Mouse (Mus musculus) hindbrain, embryonic 14.5 days (tissue): Measurements from ENCODE around the gene Prdm13. TPM values are rescaled to one million over a fixed set of nuclear protein-coding genes. Genes with fewer than 3 reads are reported as not detected.

Experiments used
- ATAC-seq: fragments of 200-750 bp; cut with Nextera tagmentation; 2 replicates; pipeline ENCODE4 v1.8.0; 2017; ENCODE audit warnings: moderate number of reproducible peaks, mild to moderate bottlenecking, moderate TSS enrichment, moderate library complexity; ENCODE audit not compliant: low FRiP score
- DNase-seq: peaks from one replicate; pipeline ENCODE4 v3.0.0-alpha.2; 2015; ENCODE audit warnings: low spot score
- H3K27ac ChIP-seq: fragments of 300-500 bp; sonication (generic); 2 replicates; pipeline ENCODE4 v1.5.1; 2014; ENCODE audit warnings: mild to moderate bottlenecking, moderate library complexity
- H3K27me3 ChIP-seq: fragments of 300-500 bp; sonication (generic); 2 replicates; pipeline ENCODE4 v1.6.1; 2014; ENCODE audit warnings: mild to moderate bottlenecking, low read length, mixed read lengths; ENCODE audit not compliant: control insufficient read depth, insufficient read depth
- H3K36me3 ChIP-seq: fragments of 300-500 bp; sonication (generic); replicated peaks from 2 replicates; pipeline ENCODE4 v1.6.1; 2014; ENCODE audit not compliant: control insufficient read depth, insufficient read depth
- H3K4me1 ChIP-seq: fragments of 300-500 bp; sonication (generic); replicated peaks from 2 replicates; pipeline ENCODE4 v1.6.1; 2014; ENCODE audit warnings: antibody characterized with exemption, low read length, mixed read lengths; ENCODE audit not compliant: control insufficient read depth, insufficient read depth
- H3K4me2 ChIP-seq: fragments of 300-500 bp; sonication (generic); replicated peaks from 2 replicates; pipeline ENCODE4 v1.6.1; 2014; ENCODE audit warnings: mild to moderate bottlenecking, moderate library complexity
- H3K4me3 ChIP-seq: fragments of 300-500 bp; sonication (generic); replicated peaks from 2 replicates; pipeline ENCODE4 v1.5.1; 2014; ENCODE audit warnings: mild to moderate bottlenecking, low read length
- H3K9ac ChIP-seq: fragments of 300-500 bp; sonication (generic); 2 replicates; pipeline ENCODE4 v1.6.1; 2014
- H3K9me3 ChIP-seq: fragments of 300-500 bp; sonication (generic); 2 replicates; pipeline ENCODE4 v1.6.1; 2016; ENCODE audit warnings: low read length; ENCODE audit not compliant: control insufficient read depth
- WGBS: fragments of 180-500 bp; shearing (Covaris S2); extraction: QIAGEN DNeasy Blood & Tissue Kit; methylation state at CpG from one replicate; pipeline ENCODE4 v1.1.7; 2014; 5-methylcytosine and 5-hydroxymethylcytosine counted together
- polyA plus RNA-seq: library from polyadenylated mRNA; unstranded; fragments of >200 nt; fragmentation: Nextera tagmentation; extraction: Ambion mirVana; gene quantifications from 2 replicates; pipeline ENCODE4 v1.2.1, GENCODE M21; 2014

Prdm13 gene
- polyA plus RNA-seq, 1 experiment from 2014 or later, result 0.64 TPM

GRCm38 (mm10) chr4:21628367-21629274, 57.1 kb downstream of the Prdm13 start:
- H3K9ac ChIP-seq, result no peak overlapping the region
- no peak overlapping the region for H3K4me2 ChIP-seq
- peak; percentile 43; the same call in 1 of the 2 replicates for ATAC-seq
- no peaks in the 10 kb centered on the region for H3K27me3 ChIP-seq
- H3K27ac ChIP-seq, result no peak overlapping the region
- no peaks in the 10 kb centered on the region for H3K4me1 ChIP-seq
- no peak overlapping the region for H3K4me3 ChIP-seq
- H3K9me3 ChIP-seq, result no peaks in the 10 kb centered on the region
- no peak for DNase-seq
- no peaks in the 10 kb centered on the region for H3K36me3 ChIP-seq
- 72% methylated on average over 3 of the region's 3 CpGs for WGBS

Other genes with a start within 250 kb of the Prdm13 start
- gene Ccnc, start 41.7 kb upstream of the Prdm13 start, polyA plus RNA-seq, result 71.7 and 73.7 TPM in 2 replicates
- gene Usp45, start 81.2 kb upstream of the Prdm13 start, polyA plus RNA-seq, result 8.2 and 8.5 TPM in 2 replicates
- 23.8 and 25.2 TPM in 2 replicates for gene Tstd3, start 81.2 kb upstream of the Prdm13 start, polyA plus RNA-seq
- gene Pnisr, start 161.6 kb upstream of the Prdm13 start, polyA plus RNA-seq, result 155 and 166 TPM in 2 replicates
- 15.2 and 16.7 TPM in 2 replicates for gene Coq3, start 193.7 kb upstream of the Prdm13 start, polyA plus RNA-seq
- gene Faxc, start 245.4 kb upstream of the Prdm13 start, polyA plus RNA-seq, result 29.6 and 31.2 TPM in 2 replicates